Mouse (Mus musculus) subcutaneous adipose tissue, adult 2 months (tissue): ENCODE data around the gene Gm11733. TPM values are rescaled to one million over a fixed set of nuclear protein-coding genes. Genes with fewer than 3 reads are reported as not detected.

Experiments
- polyA plus RNA-seq: library from polyadenylated mRNA; depleted of rRNA; stranded (reverse); fragments of >200 nt; gene quantifications from 2 replicates; pipeline ENCODE4 v1.2.3, GENCODE M21; 2012; ENCODE audit warnings: low replicate concordance; rRNA removed

Gm11733 gene
- polyA plus RNA-seq, result 0.06 and 0.09 TPM in 2 replicates

DNA sequence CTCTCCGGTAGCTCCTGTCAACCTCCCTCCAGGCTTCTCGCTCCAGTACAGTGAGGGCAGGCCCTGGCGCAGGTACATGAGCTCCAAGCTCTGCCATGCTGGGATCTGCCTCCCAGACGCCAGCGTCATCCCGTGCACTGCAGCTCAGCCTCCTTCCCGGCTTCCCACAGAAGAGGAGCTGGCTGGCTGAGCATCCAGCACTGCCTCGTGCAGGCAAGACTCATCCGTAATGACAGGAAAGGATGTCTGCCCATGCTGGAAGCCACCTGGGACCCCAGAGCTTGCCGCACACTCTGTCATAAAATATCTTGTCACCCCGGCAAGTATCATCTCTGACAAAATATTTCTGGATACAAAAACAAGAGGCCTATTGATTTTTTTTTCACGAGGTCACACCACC is at the start of gene Gm11733:
TSS of gene Gm11733 (plus strand) at position 171 of the 400 bp plus-strand sequence.

Other genes starting within 250 kb of the Gm11733 start
- 20.3 and 38.3 TPM in 2 replicates for gene Tnrc6c, start 169.9 kb downstream of the Gm11733 start, polyA plus RNA-seq